Mouse (Mus musculus): Measurements from ENCODE around the gene Pum2. TPM values are rescaled to one million over a fixed set of nuclear protein-coding genes. Genes with fewer than 3 reads are reported as not detected.

Gene Pum2
- polyA plus RNA-seq, 1 experiment from 2014 or later, result 51.6 TPM

GRCm38 (mm10) chr12:8790615-8791014 lies 116.7 kb downstream of the Pum2 start:
- H3K4me3 ChIP-seq, result no peak overlapping the region
- H3K36me3 ChIP-seq, result peaks cover 79% of the 10 kb centered on the region
- no peaks in the 10 kb centered on the region for H3K27me3 ChIP-seq (ENCODE audit: insufficient read depth, poor library complexity, severe bottlenecking)
- 0 out of 2 replicates have a peak, but pooled peaks cover 6% of the 10 kb centered on the region for H3K9me3 ChIP-seq
- peaks cover 32% of the 10 kb centered on the region for H3K4me1 ChIP-seq (replicated peaks)
- no peak for DNase-seq (ENCODE audit: low spot score)
- H3K27ac ChIP-seq, result no peak overlapping the region
- WGBS, result 93% methylated on average over 12 of the region's 12 CpGs

GRCm38 (mm10) chr12:8793410-8794051 lies 119.6 kb downstream of the Pum2 start:
- Histone ChIP-seq H3K9me3 (0 out of 2 replicates have a peak, but pooled peaks cover 6% of the 10 kb centered on the region), H3K27ac (no peak overlapping the region), H3K4me1 (replicated peaks) (peaks cover 7% of the 10 kb centered on the region), H3K36me3 (peaks cover 75% of the 10 kb centered on the region), H3K4me3 (no peak overlapping the region), H3K27me3 (ENCODE audit: insufficient read depth, poor library complexity, severe bottlenecking) (no peaks in the 10 kb centered on the region)
- DNase-seq (ENCODE audit: low spot score), result no peak
- 87% methylated on average over 2 of the region's 2 CpGs for WGBS

GRCm38 (mm10) chr12:8797936-8798335 lies 124.0 kb downstream of the Pum2 start:
- no peak for DNase-seq (ENCODE audit: low spot score)
- H3K27ac ChIP-seq, result no peak overlapping the region
- 0 out of 2 replicates have a peak, but pooled peaks cover 6% of the 10 kb centered on the region for H3K9me3 ChIP-seq
- peaks cover 32% of the 10 kb centered on the region for H3K36me3 ChIP-seq
- no peak overlapping the region for H3K4me3 ChIP-seq
- H3K27me3 ChIP-seq (ENCODE audit: insufficient read depth, poor library complexity, severe bottlenecking), result no peaks in the 10 kb centered on the region
- H3K4me1 ChIP-seq (replicated peaks), result peaks cover 6% of the 10 kb centered on the region
- 93% methylated on average over 7 of the region's 7 CpGs for whole genome bisulfite sequencing

GRCm38 (mm10) chr12:8798486-8799020 lies 124.6 kb downstream of the Pum2 start:
- H3K27me3 ChIP-seq (ENCODE audit: insufficient read depth, poor library complexity, severe bottlenecking), result no peaks in the 10 kb centered on the region
- no peak overlapping the region for H3K27ac ChIP-seq
- H3K4me3 ChIP-seq, result no peak overlapping the region
- peaks cover 9% of the 10 kb centered on the region for H3K4me1 ChIP-seq (replicated peaks)
- no peak for DNase-seq (ENCODE audit: low spot score)
- 61% methylated on average over 9 of the region's 9 CpGs for WGBS
- H3K9me3 ChIP-seq, result 0 out of 2 replicates have a peak, but pooled peaks cover 6% of the 10 kb centered on the region
- peaks cover 26% of the 10 kb centered on the region for H3K36me3 ChIP-seq

Other genes starting within 250 kb of the Pum2 start
- gene Rhob, start 174.1 kb upstream of the Pum2 start, polyA plus RNA-seq (2016; fragmentation: Nextera tagmentation; extraction: Ambion mirVana), result 31.5 and 54.8 TPM in 2 replicates
- not detected in 2 replicates for gene Slc7a15, start 75.1 kb upstream of the Pum2 start, polyA plus RNA-seq (2016; fragmentation: Nextera tagmentation; extraction: Ambion mirVana)
- 92.2 and 117 TPM in 2 replicates for gene Sdc1, start 97.2 kb downstream of the Pum2 start, polyA plus RNA-seq (2016; fragmentation: Nextera tagmentation; extraction: Ambion mirVana)
- 130 and 147 TPM in 2 replicates for gene Laptm4a, start 247.5 kb downstream of the Pum2 start, polyA plus RNA-seq (2016; fragmentation: Nextera tagmentation; extraction: Ambion mirVana)